8 mouse cellular contexts compared by ENCODE assay signal in the genomic region with DNA sequence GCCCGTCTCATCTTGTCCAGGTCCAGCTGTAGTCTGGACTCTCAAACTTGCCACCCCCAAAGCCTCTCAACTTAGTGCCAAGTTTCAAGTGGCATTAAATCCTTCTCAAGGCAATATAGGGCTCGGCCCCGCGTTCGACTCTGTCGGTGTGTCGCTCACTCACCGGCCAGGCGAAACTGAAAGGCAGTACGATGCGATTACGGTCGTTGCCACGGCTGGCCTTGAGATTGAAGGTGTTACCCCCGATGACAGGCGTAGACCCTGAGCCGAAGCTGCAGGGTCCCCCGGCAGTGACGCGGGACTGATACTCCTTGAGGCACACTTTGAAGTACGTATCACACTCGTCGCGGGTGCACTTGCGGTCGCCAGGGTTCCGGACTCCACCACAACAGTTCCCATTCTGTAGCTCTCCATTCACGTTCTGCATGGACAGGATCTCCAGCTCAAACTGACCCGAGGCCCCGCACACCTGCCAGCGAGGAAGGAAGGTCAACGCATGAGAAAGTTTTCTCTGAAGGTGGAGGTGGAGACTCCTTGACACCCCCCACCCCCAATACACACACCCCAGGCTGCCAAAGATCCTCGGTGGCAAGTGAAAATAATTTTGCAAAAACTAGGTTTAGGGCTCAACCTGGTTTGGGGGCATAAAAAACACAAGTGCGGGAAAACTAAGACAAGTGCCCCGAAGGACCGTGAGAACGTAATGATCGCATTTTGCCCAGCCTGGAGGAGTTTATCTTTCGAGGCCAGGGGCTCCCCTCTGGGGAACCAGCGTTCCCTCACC. TPM values are rescaled to one million over a fixed set of nuclear protein-coding genes. Genes with fewer than 3 reads are reported as not detected.
A peak's percentile ranks its signal among the peaks of the same experiment; 100 is the strongest.
DNase-seq lines count a peak whose midpoint lies in the region; ATAC-seq and TF ChIP-seq lines count a peak whose summit lies in the region.

No protein-coding gene starts in this region.

- WGBS in heart, embryonic 10.5 days = under 1% methylated on average over 40 of the region's 40 CpGs
- WGBS in kidney, embryonic 16.5 days = under 1% methylated on average over 40 of the region's 40 CpGs

- peaks cover 28% of the 10 kb centered on the region for H3K4me1 ChIP-seq in heart, embryonic 10.5 days
- H3K4me1 ChIP-seq in kidney, embryonic 16.5 days (ENCODE audit: insufficient read depth, low read length) = peaks cover 36% of the 10 kb centered on the region

- TF ChIP-seq CTCF in brain, embryonic 14.5 days (IDR thresholded peaks at IDR 0.05; ENCODE audit: borderline replicate concordance, extremely low read depth, insufficient read depth, insufficient read length) = no peak

- no peaks in the 10 kb centered on the region for H3K36me3 ChIP-seq in heart, embryonic 10.5 days
- no peaks in the 10 kb centered on the region for H3K36me3 ChIP-seq in kidney, embryonic 16.5 days (ENCODE audit: insufficient read depth, low read length)

- H3K4me2 ChIP-seq in kidney, embryonic 16.5 days (replicated peaks; ENCODE audit: low read depth, low read length) = peak overlapping the region; percentile 89

- ATAC-seq in kidney, embryonic 16.5 days (ENCODE audit: low FRiP score, low TSS enrichment) = no peak

- H3K9me3 ChIP-seq in heart, embryonic 10.5 days = no peaks in the 10 kb centered on the region
- no peaks in the 10 kb centered on the region for H3K9me3 ChIP-seq in kidney, embryonic 16.5 days (ENCODE audit: low read length)

- DNase-seq in right cerebral cortex, postnatal 25 days = peak; percentile 11
- no peak for DNase-seq in right cerebral cortex, postnatal 4 days
- DNase-seq in brain, embryonic 14.5 days (ENCODE audit: low read depth) = peak; percentile 49
- DNase-seq in heart, embryonic 10.5 days (ENCODE audit: low spot score) = peak; percentile 79
- peak; percentile 59 for DNase-seq in lung, postnatal 36 days
- DNase-seq in testis, postnatal 14 days (ENCODE audit: low spot score) = peak; percentile 20
- DNase-seq in layer of hippocampus, adult 9-11 months = no peak

- H3K27me3 ChIP-seq in heart, embryonic 10.5 days (ENCODE audit: insufficient read depth, poor library complexity, severe bottlenecking) = no peaks in the 10 kb centered on the region
- no peaks in the 10 kb centered on the region for H3K27me3 ChIP-seq in kidney, embryonic 16.5 days (ENCODE audit: insufficient read depth, low read length)

- peak overlapping the region; percentile 99 for H3K27ac ChIP-seq in heart, embryonic 10.5 days
- H3K27ac ChIP-seq in kidney, embryonic 16.5 days (ENCODE audit: low read length) = peak overlapping the region; percentile 99

- H3K4me3 ChIP-seq in heart, embryonic 10.5 days = peak overlapping the region; percentile 76
- H3K4me3 ChIP-seq in kidney, embryonic 16.5 days (ENCODE audit: low read length) = peak overlapping the region; percentile 83

- no peak for TF ChIP-seq POLR2A in brain, embryonic 14.5 days (IDR thresholded peaks at IDR 0.05; ENCODE audit: borderline replicate concordance, extremely low read depth, insufficient read depth, insufficient read length, poor library complexity, severe bottlenecking)

- peak overlapping the region; percentile 93 for H3K9ac ChIP-seq in kidney, embryonic 16.5 days (replicated peaks; ENCODE audit: low read length)

RNA-seq across cellular contexts. Expression of a gene that starts 1.0 kb away (rescaled TPM):
- 3.6 and 13.0 TPM in 2 replicates for polyA plus RNA-seq in brain, embryonic 14.5 days (2012; rRNA removed)
- polyA plus RNA-seq in heart, embryonic 10.5 days (2016; fragmentation: Nextera tagmentation; extraction: Ambion mirVana) = 21.6 and 23.2 TPM in 2 replicates
- 37.9 and 49.2 TPM in 2 replicates for polyA plus RNA-seq in kidney, embryonic 16.5 days (2015; fragmentation: Nextera tagmentation; extraction: Ambion mirVana)

Comparison
In these comparisons a context has a peak if more than half of its experiments do, and no peak if none do; other contexts are left out.
1. DNase-seq: peak in right cerebral cortex, postnatal 25 days (single experiment), brain, embryonic 14.5 days (single experiment), heart, embryonic 10.5 days (single experiment), lung, postnatal 36 days (single experiment) and testis, postnatal 14 days (single experiment); none in right cerebral cortex, postnatal 4 days (single experiment) and layer of hippocampus, adult 9-11 months (single experiment).